Mouse (Mus musculus): ENCODE measurements at regions not wholly inside any gene's neighbourhood (a gene's known extent, or its start where the extent isn't known, plus 50 kb on each side); places are given as distances from the start of the nearest gene placed in this dataset.
A peak's percentile ranks its signal among the peaks of the same experiment; 100 is the strongest.

DNA sequence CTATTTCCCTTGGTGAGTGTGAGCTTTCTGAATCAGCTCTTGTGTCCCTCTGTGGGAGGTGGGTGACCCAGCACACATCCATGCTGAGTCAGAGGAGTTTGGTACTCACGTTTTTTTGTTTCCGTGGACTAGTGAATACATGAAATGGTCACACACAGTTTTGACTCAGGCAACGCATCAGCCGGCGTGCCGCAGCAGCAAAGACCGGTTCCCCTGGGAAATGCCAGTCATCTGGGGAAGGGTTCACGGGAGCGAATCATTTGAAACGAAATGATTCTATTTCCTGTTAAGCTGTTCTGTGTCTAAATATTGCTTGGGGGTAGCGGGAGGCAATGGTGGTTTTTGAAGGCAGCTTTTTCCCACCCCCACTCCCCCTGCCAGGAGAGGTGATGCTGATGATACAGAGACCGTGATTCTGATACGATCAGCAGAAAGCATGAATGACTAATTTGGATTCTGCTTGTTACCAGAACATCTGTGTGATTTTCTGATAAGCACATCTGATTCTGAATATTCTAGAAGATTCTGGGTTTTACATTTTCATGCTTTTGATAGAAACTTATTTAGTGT, 223.5 kb downstream of the Klf5 start:
- DNase-seq (ENCODE audit: low read depth, low spot score) = peak; percentile 40

DNA sequence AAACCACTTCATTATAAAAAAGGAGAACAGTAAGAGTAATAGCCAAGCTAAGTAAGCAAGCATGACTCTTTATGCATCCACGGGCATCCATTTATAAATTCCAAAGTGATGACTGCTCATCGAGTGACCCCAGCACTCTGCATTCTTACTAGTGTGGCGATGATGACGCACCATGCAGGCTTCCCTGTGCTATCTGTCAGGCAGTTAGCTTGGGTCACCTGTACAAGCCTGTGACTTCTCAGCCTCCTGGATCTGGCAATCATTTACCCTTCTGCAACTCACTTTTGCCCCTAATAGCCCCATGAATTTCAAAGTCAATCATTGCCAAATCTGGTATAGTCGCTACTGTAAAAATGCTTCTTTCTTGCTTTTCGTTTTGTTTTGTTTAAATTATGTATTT, 237.3 kb downstream of the Klf5 start:
- DNase-seq (ENCODE audit: low read depth, low spot score) = no peak

DNA sequence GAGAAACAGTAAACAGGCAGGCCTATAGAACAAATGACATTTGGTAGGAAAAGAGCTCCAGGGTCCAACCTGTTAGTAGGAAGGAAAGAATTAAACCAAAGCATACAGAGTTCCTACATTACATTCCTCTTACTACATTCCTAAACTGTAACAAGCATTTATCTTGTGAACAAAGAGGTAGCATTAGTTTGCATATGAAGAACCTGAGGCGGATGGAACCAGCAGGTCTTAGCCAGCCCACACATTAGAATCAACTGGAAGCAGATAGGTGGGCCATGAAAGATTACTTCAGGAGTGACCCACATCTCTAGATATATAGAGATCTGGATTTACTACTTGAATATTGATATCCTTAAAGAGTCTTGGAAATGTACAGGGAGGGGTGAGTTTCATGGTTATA, 238.8 kb downstream of the Klf5 start:
- DNase-seq (ENCODE audit: low read depth, low spot score) = no peak

DNA sequence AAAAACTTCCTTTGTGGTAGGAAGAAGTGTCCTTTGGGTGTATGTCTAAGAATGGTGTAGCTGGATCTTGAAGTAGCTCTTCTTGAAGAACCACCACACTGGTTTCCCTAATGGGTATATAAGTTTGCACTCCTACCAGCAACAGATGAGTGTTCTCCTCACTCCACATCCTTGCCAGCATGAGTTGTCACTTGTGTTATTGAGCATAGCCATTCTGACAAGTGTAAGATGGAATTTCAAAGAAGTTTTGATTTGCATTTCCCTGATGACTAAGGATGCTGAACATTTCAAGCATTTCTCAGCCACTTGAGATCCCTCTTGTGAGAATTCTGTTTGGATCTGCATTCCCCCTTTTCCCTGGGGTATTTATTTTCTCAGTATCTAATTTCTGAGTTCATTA, 243.2 kb downstream of the Klf5 start:
- DNase-seq (ENCODE audit: low read depth, low spot score) = peak; percentile 34

DNA sequence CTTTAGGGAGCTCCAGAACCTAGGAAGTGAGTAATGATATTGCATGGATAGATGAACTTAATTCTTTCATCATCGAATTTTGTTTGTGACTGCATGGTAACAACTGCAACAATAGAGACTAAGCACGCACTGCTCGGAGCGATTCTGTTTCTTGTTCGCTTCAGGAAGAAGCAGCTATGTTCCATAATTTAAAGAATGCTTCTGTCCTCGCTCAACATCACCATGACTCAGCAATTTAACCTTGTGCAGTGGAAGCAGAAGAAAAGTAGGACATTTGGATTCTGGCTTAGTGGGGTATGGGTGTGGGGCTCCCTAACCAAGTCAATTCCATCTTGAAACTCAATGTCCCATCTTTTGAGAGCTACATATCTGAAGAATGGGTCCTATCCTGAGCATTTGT, 249.4 kb downstream of the Klf5 start:
- peak; percentile 26 for DNase-seq (ENCODE audit: low read depth, low spot score)

DNA sequence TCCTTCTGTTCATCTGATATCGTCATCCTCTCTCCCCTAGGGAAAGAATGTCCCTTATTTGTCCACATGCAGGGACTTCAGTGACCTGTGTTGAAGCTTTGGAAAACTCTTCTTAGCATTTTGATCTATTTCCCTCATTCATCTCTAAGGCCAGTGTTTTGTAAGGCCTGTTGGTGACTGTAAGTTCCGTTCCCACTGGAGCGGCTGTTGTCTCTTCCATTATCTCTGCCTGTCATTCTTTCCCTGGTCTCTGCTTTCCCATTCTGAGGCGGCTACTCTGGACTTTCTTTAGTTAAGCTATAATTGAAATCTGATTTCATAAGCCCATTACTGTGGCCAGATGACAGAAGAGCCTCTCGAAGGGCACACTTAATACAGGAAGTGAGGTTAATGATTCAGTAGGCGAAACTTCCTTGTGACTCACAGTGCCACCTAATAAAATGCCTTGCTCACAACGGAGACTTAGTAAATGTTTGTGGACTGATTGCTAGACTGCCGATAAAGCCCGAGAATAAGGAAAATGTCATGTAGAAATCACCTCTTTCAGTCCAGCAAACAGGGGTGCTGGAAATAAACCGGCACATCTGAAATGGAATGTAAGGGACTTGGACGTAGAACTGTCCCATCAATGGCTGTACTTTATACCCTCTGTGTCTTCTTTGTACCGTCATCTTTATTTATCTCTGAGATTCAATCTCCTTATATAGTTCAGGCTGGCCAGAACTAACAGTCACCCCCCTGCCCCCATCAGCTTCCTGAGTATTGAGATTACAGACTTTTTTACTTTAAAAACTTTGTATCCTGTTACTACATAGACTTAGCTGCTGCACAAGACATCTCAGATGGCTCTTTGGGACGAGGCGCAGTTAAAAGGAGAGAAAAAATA, 250.1 kb downstream of the Klf5 start:
- no peak for DNase-seq (ENCODE audit: low read depth, low spot score)

DNA sequence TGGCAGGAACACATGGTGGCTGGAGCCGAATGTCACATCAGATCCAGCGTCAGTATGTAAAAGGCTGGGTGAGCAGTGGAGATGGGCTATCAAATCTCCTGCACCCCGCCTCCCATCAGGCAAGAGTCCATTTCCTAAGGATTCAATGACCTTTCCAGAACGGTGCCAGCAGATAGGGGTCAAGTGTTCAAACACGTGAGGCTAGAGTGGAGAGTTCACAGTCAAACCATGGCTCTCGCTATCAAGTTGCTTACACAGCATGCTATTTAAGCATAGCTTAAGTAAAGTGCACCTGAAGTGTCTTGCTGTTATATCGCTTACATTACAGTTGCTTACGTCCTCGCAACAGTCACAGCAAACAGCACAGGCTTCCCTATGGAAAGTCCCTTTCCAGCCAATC, 265.5 kb downstream of the Klf5 start:
- DNase-seq (ENCODE audit: low read depth, low spot score) = no peak

DNA sequence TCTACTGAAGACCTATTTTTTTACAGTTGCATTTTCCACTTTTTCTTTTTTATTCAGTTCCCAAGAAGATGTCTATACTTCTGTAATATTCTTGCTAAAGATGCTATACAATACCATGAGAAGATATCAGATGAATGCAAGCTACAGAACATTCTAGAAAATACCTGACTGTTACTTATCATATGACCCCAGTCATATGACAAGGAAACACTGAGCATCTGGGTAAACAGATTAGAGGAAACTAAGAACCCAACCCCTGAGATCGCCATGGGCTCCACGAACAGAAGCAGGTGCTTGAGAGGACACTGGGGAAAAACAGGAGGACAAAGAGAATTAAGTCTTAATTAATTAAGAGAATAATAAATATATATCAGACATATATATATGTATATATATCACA, 275.7 kb downstream of the Klf5 start:
- no peak for DNase-seq (ENCODE audit: low read depth, low spot score)

DNA sequence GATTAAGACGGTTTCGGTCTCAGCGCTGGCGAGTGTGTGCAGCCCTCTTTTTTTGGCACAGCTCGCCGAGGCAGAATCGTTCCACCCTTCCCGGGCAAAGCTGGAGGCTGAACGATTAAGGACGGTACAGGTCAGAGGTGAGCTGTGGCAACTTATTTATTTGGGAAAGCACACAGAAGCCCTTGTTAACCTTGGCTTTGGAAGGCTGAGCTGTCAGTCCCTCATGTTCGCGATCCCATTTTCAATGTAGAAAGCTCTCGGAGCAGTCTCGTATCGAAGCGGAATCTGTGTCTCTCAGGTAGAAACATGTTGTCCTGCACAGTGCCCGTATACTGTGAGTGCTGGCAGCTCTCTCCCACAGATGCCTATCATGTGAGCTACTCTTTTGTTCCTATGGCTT, 280.2 kb downstream of the Klf5 start:
- DNase-seq (ENCODE audit: low read depth, low spot score) = peak; percentile 51

DNA sequence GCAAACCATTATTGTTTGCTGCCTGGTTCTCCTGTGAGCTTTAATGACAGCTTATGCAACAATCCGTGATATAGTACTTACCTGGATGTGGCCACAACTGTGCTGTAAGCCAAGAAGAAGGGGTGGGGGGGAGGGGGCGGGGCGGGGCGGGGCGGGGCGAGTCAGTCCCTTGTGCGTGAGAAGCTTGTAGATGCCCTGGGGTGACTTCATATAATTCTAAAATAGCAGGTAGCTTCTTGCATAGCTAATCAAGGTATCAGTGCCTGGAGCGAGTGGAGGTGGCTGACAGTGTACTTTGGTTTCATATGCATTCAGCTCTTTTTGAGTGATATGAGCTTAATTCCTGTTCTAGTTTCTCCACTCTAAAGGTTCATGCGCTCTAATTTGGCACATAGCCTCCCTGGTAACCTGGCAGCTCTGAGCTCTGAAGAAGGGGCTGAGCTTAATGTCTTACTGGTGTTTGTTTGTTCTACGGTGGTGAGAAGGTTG, 280.8 kb downstream of the Klf5 start:
- peak; percentile 66 for DNase-seq (ENCODE audit: low read depth, low spot score)

DNA sequence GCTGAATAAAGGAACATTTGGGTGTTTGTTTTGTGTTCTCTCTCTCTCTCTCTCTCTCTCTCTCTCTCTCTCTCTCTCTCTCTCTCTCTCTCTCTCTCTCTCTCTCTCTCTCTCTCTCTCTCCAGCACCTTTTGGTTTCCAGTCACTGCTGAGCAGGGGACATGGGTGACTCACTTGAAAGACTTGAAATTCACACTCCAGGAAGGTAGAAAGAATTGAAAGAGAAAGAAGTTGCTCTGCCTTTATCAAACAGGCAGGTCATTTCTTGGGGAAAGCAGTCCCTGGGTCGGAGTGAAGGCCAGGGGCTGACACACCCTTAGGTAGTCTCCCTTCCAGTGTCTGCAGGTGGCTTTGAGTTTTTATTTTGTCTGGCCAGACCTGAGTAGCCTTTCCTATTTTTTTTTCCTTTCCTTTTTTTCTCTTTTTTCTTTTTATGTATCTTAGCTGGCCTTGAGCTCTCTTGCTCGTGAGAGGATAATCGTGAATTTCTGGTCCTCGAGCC, 281.3 kb downstream of the Klf5 start:
- no peak for DNase-seq (ENCODE audit: low read depth, low spot score)

DNA sequence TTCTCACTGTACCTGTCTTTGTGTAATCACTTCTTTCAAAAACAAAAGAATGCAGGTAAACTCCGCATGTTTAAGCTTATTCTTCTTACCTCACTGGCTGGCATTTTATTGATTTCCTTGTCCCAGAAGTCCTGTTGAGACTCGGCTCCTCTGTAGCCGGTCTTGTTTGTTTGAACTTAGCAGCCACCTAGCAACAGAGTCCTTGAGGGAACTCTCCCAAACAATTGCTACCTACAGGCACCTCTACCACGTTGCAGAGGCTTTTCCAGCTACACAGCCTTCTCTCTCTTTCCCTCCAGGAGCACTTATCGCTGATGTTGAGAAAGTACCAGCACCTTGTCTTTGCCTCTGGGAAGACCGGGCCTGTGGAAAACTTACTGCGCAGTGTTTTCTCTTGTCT, 285.7 kb downstream of the Klf5 start:
- DNase-seq (ENCODE audit: low read depth, low spot score) = no peak

DNA sequence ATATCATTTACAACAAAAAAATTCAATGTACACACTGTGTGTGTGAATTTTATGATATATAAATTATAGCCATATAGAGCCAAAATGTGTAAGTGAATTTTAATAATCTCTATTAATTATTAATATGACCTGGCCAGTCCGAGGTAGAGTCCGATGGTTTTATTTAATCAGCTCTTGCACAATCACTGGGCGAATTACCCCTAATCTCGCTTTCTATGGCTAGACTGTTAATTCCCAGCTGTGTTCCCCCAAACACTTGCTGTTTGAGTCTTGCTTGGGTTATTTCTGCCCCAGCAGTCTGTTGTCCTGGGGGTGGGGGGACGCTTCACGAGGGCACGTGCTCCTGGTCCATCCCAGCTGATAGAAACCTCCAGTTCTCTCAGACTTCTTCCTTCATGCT, 287.5 kb downstream of the Klf5 start:
- DNase-seq (ENCODE audit: low read depth, low spot score) = no peak

DNA sequence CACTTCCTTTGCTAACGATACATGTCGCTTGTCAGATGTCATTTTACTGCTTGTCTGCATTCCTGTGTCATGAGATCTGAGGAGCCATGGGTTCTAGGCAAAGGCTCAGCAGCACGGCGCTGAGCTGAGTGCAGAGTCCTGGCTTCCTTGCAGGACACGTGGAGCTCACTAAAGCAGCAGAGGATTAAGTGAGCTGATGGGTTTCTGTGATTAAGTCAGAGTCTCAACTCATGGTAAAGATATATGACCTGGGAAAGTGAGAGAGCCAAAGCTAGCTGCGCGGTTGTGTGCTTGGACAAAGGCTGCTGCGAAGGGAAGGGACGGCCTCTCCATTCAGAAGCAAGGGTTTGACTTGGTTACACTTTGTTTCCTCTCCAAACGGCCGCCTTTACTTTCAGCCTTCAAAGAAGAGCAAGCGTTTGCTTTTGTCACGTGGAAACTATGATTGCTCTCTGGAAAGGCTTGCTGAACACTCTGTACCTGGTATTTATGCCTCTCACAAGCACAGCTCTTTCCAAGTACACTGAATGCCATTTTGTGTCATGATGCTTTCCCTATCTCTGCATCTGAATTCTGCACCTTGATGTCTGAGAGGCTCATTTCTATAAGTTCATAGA, 292.5 kb downstream of the Klf5 start:
- peak; percentile 26 for DNase-seq (ENCODE audit: low read depth, low spot score)

DNA sequence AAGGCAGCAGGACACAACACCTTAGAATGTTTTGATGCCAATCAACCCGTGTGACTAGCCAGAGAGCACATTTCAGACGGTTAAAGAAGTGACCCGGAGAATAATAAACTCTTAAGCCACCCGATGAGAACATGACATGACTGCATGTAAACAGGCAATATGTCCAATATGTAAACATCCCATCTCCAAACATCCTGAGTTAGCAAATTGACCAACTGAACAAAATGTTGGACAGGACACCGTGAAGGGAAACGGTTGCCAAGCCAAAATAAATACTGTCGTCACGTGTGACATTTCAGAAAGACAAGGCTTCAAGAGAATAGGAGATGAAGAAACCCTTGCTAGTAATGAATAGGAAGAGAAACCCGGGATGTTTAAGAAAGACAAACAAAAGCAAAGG, 294.4 kb downstream of the Klf5 start:
- no peak for DNase-seq (ENCODE audit: low read depth, low spot score)

DNA sequence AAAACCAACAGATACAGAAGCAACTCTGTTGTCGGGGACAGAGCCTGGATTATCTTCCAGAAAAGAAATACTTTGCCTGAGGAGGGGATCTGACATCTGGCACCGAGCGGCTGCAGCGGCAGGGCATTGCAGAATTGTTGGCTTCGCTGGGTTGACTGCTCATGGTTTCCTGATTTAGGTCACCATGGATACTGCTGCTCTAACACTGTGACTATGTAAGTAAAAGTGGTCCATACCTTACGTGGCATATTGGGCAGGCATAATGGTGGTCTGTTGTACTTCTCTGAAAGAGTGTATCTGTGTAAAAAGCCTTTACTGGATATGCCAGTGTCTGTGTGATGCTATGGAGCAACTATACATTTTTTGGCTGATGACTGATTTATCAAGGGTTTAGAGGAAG, 295.4 kb downstream of the Klf5 start:
- no peak for DNase-seq (ENCODE audit: low read depth, low spot score)

DNA sequence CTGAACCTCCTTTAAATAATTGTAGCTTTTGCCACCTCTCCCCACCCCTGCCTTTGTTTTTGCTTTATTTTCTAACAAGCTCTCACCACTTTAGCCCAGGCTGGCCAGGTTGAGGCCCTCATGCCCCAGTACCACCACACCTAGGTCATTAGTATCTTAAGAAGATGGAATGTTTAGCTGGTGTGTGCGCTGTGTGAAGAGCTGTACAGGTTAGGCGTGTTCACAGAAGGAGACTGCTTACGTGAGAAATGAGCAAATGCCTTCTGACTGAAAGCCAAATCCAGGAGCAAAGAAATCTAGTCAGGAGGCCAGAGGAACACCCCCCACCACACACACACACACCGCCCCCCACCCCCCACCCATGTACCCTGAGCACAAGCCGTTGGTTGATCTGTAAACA, 303.4 kb downstream of the Klf5 start:
- no peak for DNase-seq (ENCODE audit: low read depth, low spot score)

DNA sequence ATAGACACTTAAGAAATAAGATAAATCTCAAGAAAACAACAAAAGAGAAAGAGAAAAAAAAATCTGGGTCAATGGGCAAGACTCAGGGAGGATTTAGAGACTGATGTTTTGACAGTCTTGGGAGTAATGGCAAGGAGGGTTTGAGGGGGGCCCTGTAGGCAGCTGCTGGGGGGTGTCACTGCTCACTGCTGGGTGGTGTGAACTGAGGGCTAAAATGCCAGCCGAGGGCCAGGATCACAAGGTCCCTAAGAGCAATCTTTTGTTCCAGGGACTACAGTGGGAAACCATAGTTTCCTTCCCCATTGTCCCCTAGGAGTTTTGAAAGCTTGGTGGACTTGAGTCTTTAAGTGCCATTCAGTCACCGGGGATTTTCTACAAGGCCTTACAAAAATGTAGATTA, 304.8 kb downstream of the Klf5 start:
- DNase-seq (ENCODE audit: low read depth, low spot score) = no peak

DNA sequence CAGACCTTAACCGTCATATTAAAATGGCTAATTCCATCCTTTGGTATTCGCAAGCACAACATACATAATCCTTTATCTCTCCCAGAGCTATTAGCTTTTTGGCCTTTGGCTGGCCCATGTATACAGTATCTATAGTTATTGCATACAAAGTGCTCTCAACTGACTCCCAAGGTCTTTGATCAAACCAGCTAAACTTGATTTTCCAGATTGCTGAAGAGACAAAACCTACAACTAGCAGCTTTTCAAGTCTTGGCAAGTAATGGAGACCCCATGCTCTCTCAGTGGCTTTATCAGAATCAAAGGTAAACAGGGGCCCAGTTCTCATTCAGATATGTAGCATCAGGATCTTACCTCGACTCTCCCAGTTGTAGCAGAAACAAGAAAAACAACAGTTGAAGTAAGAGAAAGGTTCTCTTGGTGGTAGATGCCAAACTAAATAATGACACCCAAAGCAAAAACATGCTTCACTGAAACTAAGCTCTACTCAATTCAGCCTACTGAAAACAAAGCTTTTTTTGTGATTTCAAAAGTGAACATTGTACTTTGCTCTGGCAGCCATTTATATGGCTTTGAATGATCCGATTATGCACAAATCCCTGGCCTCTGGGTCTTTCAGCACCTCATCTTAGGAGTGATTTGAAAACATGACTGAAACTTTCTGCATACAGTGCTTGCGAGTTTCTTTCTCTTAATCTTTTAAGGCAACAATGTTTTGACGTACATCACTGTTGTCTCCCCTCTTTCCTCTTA, 307.0 kb downstream of the Klf5 start:
- no peak for DNase-seq (ENCODE audit: low read depth, low spot score)

DNA sequence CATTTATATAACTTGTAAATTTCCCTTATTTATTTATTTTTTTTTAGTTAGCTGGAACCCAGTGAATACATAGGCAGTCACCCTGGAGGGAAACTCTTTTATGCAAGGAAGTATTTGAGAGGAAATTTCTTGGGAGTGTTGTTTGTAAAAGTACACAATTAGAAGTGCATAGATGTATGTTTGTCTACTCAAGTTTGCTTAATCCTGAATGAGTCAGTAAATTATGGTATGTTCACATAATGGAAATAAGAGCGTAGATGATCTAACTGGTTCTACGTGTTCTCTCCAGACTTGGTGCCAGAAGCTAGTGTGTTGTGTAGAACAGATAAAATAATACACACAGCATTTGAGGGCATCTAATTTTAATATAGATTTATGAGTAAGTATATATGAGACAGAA, 310.5 kb downstream of the Klf5 start:
- DNase-seq (ENCODE audit: low read depth, low spot score) = no peak

DNA sequence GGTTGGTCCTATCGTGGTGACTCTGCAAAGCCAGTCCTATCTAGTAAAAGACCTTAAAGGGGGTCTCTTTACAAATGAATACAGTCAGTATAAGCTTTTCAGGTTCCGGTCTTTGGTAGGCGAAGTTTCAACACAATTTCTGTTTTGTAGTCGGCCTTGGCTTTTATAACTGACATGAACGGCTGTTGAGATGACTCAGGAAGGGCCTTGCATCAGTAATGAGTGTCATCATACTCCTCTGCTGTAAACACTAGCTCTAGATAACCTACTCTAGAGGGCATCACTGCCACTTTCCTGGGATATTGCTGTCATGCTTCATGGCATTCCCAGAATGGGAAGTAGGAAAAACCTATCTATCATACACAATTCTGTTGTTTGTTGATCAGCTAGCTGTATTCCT, 312.9 kb downstream of the Klf5 start:
- DNase-seq (ENCODE audit: low read depth, low spot score) = no peak

DNA sequence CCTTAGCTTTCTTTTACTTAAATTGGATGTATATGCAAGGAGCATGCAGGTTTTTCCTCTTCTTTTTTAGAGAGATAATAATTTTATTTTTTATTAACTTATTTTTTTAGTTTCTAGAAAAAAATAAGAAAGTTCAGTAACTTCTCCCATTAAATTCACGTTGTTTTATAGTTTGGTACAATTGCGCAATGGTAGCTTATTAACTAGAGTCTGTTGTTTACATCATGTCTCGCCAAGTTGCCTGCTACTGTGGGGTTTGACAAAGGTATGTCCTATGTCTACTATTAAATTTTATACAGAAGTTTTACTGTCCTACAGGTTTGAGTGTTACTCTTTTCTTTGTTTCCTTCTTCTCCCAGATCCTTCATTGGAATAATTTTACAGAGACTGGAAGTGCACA, 313.6 kb downstream of the Klf5 start:
- DNase-seq (ENCODE audit: low read depth, low spot score) = no peak
